Mouse (Mus musculus) cerebellum, adult 11-12 months (tissue): Measurements from ENCODE around the gene Abcb8.

Experiments used
- DNase-seq: peaks from one replicate; pipeline ENCODE4 v3.0.0; 2022

Abcb8 gene

GRCm38 (mm10) chr5:24393392-24393997 is at the start of gene Abcb8:
Gene Abcb8, plus strand, starts transcription at chr5:24393663.
- peak; percentile 79 for DNase-seq

GRCm38 (mm10) chr5:24343977-24344436 is 49.5 kb upstream of the Abcb8 start:
- DNase-seq, result no peak

GRCm38 (mm10) chr5:24344477-24345051 is 48.9 kb upstream of the Abcb8 start:
- DNase-seq, result no peak

- no peak for DNase-seq
These were observed 47.1 kb upstream of the Abcb8 start for GRCm38 (mm10) chr5:24346313-24346712.

GRCm38 (mm10) chr5:24347186-24347875 is 46.1 kb upstream of the Abcb8 start:
- DNase-seq, result no peak

- peak; percentile 83 for DNase-seq
These were observed 45.3 kb upstream of the Abcb8 start for GRCm38 (mm10) chr5:24348128-24348527.

- peak; percentile 55 for DNase-seq
These were observed 44.9 kb upstream of the Abcb8 start for GRCm38 (mm10) chr5:24348546-24348945.

GRCm38 (mm10) chr5:24350073-24350472 is 43.4 kb upstream of the Abcb8 start:
- peak; percentile 53 for DNase-seq

GRCm38 (mm10) chr5:24350531-24351250 is 42.8 kb upstream of the Abcb8 start:
- DNase-seq, result peak; percentile 64

GRCm38 (mm10) chr5:24351278-24351677 is 42.2 kb upstream of the Abcb8 start, which contains the start of gene Kcnh2:
Gene Kcnh2, minus strand, starts transcription at chr5:24351604.
- no peak for DNase-seq

GRCm38 (mm10) chr5:24351701-24352171 is 41.7 kb upstream of the Abcb8 start:
- DNase-seq, result peak; percentile 88

- DNase-seq, result peak; percentile 66
These were observed 41.1 kb upstream of the Abcb8 start for GRCm38 (mm10) chr5:24352251-24352859.

- DNase-seq, result no peak
These were observed 40.1 kb upstream of the Abcb8 start for GRCm38 (mm10) chr5:24353327-24353726.

GRCm38 (mm10) chr5:24356764-24357163 is 36.7 kb upstream of the Abcb8 start:
- no peak for DNase-seq

- no peak for DNase-seq
These were observed 36.0 kb upstream of the Abcb8 start for GRCm38 (mm10) chr5:24357461-24357860.

- DNase-seq, result peak; percentile 77
These were observed 32.5 kb upstream of the Abcb8 start for GRCm38 (mm10) chr5:24360792-24361454.

GRCm38 (mm10) chr5:24363467-24363866 is 30.0 kb upstream of the Abcb8 start:
- DNase-seq, result no peak

GRCm38 (mm10) chr5:24364061-24364460 is 29.4 kb upstream of the Abcb8 start:
- DNase-seq, result no peak

GRCm38 (mm10) chr5:24364508-24364907 is 29.0 kb upstream of the Abcb8 start, which contains the start of gene Nos3:
Gene Nos3, plus strand, starts transcription at chr5:24364810.
- no peak for DNase-seq

- DNase-seq, result no peak
These were observed 28.5 kb upstream of the Abcb8 start for GRCm38 (mm10) chr5:24364963-24365362.

- DNase-seq, result no peak
These were observed 27.9 kb upstream of the Abcb8 start for GRCm38 (mm10) chr5:24365528-24365927.

GRCm38 (mm10) chr5:24366426-24366825 is 27.0 kb upstream of the Abcb8 start:
- no peak for DNase-seq
